Mouse (Mus musculus) MEL (cell line): ENCODE measurements around the gene Nectin4. TPM values are rescaled to one million over a fixed set of nuclear protein-coding genes. Genes with fewer than 3 reads are reported as not detected.

Source experiments
- DNase-seq: peaks from one replicate; pipeline ENCODE4 v3.0.0; 2011; ENCODE audit warnings: low read depth, low spot score
- H3K27ac ChIP-seq: 2 replicates; pipeline ENCODE4 v1.5.1; 2012; ENCODE audit warnings: low read depth, mild to moderate bottlenecking, control low read depth, low read length, moderate library complexity; ENCODE audit not compliant: control insufficient read depth
- H3K27me3 ChIP-seq, 2 experiments: fragments of 150-350 bp in 1 of 2; sonication (generic) in 1 of 2; 2 replicates each; pipeline ENCODE4 v1.6.1; 2012; ENCODE audit warnings: low read length in 2 of 2, mild to moderate bottlenecking in 2 of 2, improper control_type of control experiment in 1 of 2, moderate library complexity in 1 of 2; ENCODE audit not compliant: insufficient read depth in 2 of 2, control insufficient read depth in 1 of 2
- H3K36me3 ChIP-seq, 2 experiments: 2 replicates each; pipeline ENCODE4 v1.6.1; 2012 to 2014; ENCODE audit warnings: low read length in 2 of 2, improper control_type of control experiment in 1 of 2, inconsistent platforms in 1 of 2, mild to moderate bottlenecking in 1 of 2; ENCODE audit not compliant: insufficient read depth in 2 of 2, control insufficient read depth in 1 of 2
- H3K4me1 ChIP-seq, 2 experiments: fragments of 150-350 bp in 1 of 2; sonication (generic) in 1 of 2; 2 replicates each; pipeline ENCODE4 v1.6.1; 2012; ENCODE audit warnings: low read length in 2 of 2, improper control_type of control experiment in 1 of 2, mild to moderate bottlenecking in 1 of 2; ENCODE audit not compliant: insufficient read depth in 2 of 2, control insufficient read depth in 1 of 2
- H3K4me3 ChIP-seq, 2 experiments: fragments of 150-350 bp in 1 of 2; sonication (generic) in 1 of 2; 2 replicates each; pipeline ENCODE4 v1.5.1; 2012; ENCODE audit warnings: low read depth in 2 of 2, low read length in 2 of 2, mild to moderate bottlenecking in 2 of 2, moderate library complexity in 2 of 2, control low read depth in 1 of 2, improper control_type of control experiment in 1 of 2; ENCODE audit not compliant: control insufficient read depth in 1 of 2, insufficient read depth in 1 of 2
- H3K79me2 ChIP-seq: 2 replicates; pipeline ENCODE4 v1.6.1; 2012; ENCODE audit warnings: mild to moderate bottlenecking, low read length, moderate library complexity; ENCODE audit not compliant: control insufficient read depth, poor library complexity, insufficient read depth
- H3K9ac ChIP-seq: 2 replicates; pipeline ENCODE4 v1.6.1; 2012; ENCODE audit warnings: low read depth, mild to moderate bottlenecking, control low read depth, low read length, moderate library complexity; ENCODE audit not compliant: control insufficient read depth, poor library complexity, severe bottlenecking
- H3K9me3 ChIP-seq: fragments of 150-350 bp; sonication (generic); replicated peaks from 2 replicates; pipeline ENCODE4 v1.6.1; 2012; ENCODE audit warnings: mild to moderate bottlenecking, low read length, improper control_type of control experiment, moderate library complexity; ENCODE audit not compliant: insufficient read depth
- BHLHE40 ChIP-seq: IDR thresholded peaks from 2 replicates; pipeline ENCODE4 v1.6.1; 2012; ENCODE audit warnings: low read depth, mild to moderate bottlenecking, inconsistent platforms, low read length, improper control_type of control experiment, borderline replicate concordance
- E2F4 ChIP-seq: IDR thresholded peaks from 2 replicates; pipeline ENCODE4 v1.6.1; 2011; ENCODE audit warnings: low read depth, low read length, improper control_type of control experiment, borderline replicate concordance
- ETS1 ChIP-seq: IDR thresholded peaks from 2 replicates; pipeline ENCODE4 v1.6.1; 2012; ENCODE audit warnings: low read depth, mild to moderate bottlenecking, inconsistent platforms, low read length, improper control_type of control experiment, moderate library complexity
- GATA1 ChIP-seq: IDR thresholded peaks from 2 replicates; pipeline ENCODE4 v1.6.1; 2011; ENCODE audit warnings: low read depth, low read length, improper control_type of control experiment
- KAT2A ChIP-seq: conservative IDR thresholded peaks from 2 replicates; pipeline ENCODE4 v1.6.1; 2012; ENCODE audit warnings: low read depth, low read length, improper control_type of control experiment, inconsistent platforms
- MAX ChIP-seq: IDR thresholded peaks from 2 replicates; pipeline ENCODE4 v1.6.1; 2011; ENCODE audit warnings: low read length, improper control_type of control experiment
- MEF2A ChIP-seq: IDR thresholded peaks from 2 replicates; pipeline ENCODE4 v1.6.1; 2014; ENCODE audit warnings: low read depth, mild to moderate bottlenecking, inconsistent platforms, low read length, improper control_type of control experiment; ENCODE audit not compliant: poor library complexity, insufficient replicate concordance, severe bottlenecking; ENCODE audit errors: extremely low read depth
- MXI1 ChIP-seq: IDR thresholded peaks from 2 replicates; pipeline ENCODE4 v1.6.1; 2011; ENCODE audit warnings: mild to moderate bottlenecking, low read depth, low read length, improper control_type of control experiment
- MYB ChIP-seq: IDR thresholded peaks from 2 replicates; pipeline ENCODE4 v1.6.1; 2011; ENCODE audit warnings: mild to moderate bottlenecking, low read depth, low read length, improper control_type of control experiment
- MYC ChIP-seq: IDR thresholded peaks from 2 replicates; pipeline ENCODE4 v1.6.1; 2011; ENCODE audit warnings: low read depth, mild to moderate bottlenecking, low read length, improper control_type of control experiment, moderate library complexity
- NRF1 ChIP-seq: IDR thresholded peaks from 2 replicates; pipeline ENCODE4 v1.6.1; 2014; ENCODE audit warnings: low read depth, mild to moderate bottlenecking, inconsistent platforms, low read length, improper control_type of control experiment, moderate library complexity; ENCODE audit not compliant: poor library complexity, insufficient read depth, severe bottlenecking
- RCOR1 ChIP-seq: IDR thresholded peaks from 2 replicates; pipeline ENCODE4 v1.6.1; 2012; ENCODE audit warnings: low read depth, mild to moderate bottlenecking, inconsistent platforms, low read length, improper control_type of control experiment
- TAL1 ChIP-seq: IDR thresholded peaks from 2 replicates; pipeline ENCODE4 v1.6.1; 2012; ENCODE audit warnings: mild to moderate bottlenecking, inconsistent platforms, low read length, moderate library complexity, mixed read lengths
- TBP ChIP-seq: IDR thresholded peaks from 2 replicates; pipeline ENCODE4 v1.8.0; 2011; ENCODE audit warnings: low read depth, low read length, improper control_type of control experiment
- TCF12 ChIP-seq: IDR thresholded peaks from 2 replicates; pipeline ENCODE4 v1.6.1; 2014; ENCODE audit warnings: low read depth, mild to moderate bottlenecking, inconsistent platforms, low read length, improper control_type of control experiment, moderate library complexity
- ZNF384 ChIP-seq: IDR thresholded peaks from 2 replicates; pipeline ENCODE4 v1.6.1; 2012; ENCODE audit warnings: low read depth, mild to moderate bottlenecking, inconsistent platforms, low read length, improper control_type of control experiment
- polyA plus RNA-seq, 2 experiments: library from polyadenylated mRNA; stranded (reverse) in 1 of 2; unstranded in 1 of 2; fragments of >175 nt in 1 of 2; fragments of >200 nt in 1 of 2; gene quantifications; 2 replicates each; pipeline versions ENCODE4 v1.2.1 to v1.2.4; 2012; ENCODE audit warnings: low replicate concordance in 2 of 2, low read depth in 1 of 2; ENCODE audit not compliant: insufficient read length in 2 of 2, insufficient read depth in 1 of 2, missing spikeins in 1 of 2
- total RNA-seq: library from RNA; depleted of rRNA; stranded (reverse); fragments of 300-350 nt; gene quantifications from 2 replicates; pipeline ENCODE4 v1.2.3, GENCODE M21; 2012

Nectin4 gene
- total and polyA plus RNA-seq, 3 experiments = 0.04 to 0.15 TPM; not detected in 1

DNA sequence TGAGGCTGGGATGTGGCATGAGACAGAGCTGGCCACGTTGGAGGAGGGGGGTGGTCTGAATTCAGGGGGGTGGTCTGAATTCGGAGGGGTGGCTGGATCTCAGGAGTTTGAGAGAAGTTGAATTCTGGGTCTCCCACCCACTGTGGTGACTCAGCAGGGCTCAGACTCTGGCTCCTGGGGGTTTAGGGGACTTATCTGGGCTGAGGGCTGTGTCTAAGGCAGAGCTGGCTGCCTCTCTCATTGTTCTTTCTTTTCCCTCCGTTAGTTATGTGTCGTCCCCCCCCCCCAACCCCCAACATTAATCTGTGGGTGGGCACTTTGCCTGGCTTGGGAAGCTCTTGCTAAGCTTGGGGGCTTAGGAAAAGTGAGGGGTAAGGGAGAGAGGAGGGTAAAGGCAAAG lies 4.0 kb downstream of the Nectin4 start:
- H3K27me3 ChIP-seq = no peaks in the 10 kb centered on the region
- peak overlapping the region; percentile 18; the same call in 1 of the 2 replicates for H3K27ac ChIP-seq
- H3K36me3 ChIP-seq = peaks cover 0 to 3% of the 10 kb centered on the region in 2 experiments; a peak in 2 of 4 replicates
- no peaks in the 10 kb centered on the region for H3K79me2 ChIP-seq
- no peaks in the 10 kb centered on the region for H3K9me3 ChIP-seq
- peak overlapping the region; percentile 41 to 47; a peak in 3 of 4 replicates for H3K4me3 ChIP-seq
- H3K9ac ChIP-seq = peak overlapping the region; percentile 65
- DNase-seq = peak; percentile 59
- H3K4me1 ChIP-seq = peaks cover 2 to 9% of the 10 kb centered on the region in 2 experiments; a peak in 2 of 4 replicates
- no peak for TF ChIP-seq E2F4
- TF ChIP-seq, all 39 proteins: peak for 0

DNA sequence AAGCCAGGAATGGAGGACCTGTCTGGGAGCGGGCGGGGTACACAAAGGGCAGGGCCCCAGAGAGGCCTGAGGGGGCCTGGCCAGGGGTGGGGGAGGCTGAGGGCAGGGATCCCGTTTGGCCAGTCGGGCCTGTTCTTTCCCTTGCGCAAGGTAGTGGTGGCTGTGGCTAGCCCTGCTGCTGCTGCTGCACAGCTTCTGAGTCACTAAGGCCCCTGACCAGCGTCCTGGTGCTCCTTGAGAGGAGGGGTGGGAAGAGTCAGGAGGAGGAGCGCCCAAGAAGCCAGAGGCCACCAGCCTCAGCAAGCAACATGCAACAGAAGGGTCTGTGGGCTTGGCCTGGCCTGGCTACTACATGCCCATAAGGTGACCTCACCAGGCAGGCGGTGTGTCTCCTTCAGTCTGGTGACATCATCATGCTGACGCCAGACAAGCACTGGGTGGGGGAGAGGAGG lies 5.8 kb downstream of the Nectin4 start:
- no peak for DNase-seq
- H3K4me1 ChIP-seq = peaks cover 2 to 19% of the 10 kb centered on the region in 2 experiments; a peak in 3 of 4 replicates
- no peak overlapping the region for H3K9ac ChIP-seq
- peaks cover 0 to 6% of the 10 kb centered on the region in 2 experiments; a peak in 2 of 4 replicates for H3K36me3 ChIP-seq
- no peak overlapping the region for H3K27ac ChIP-seq
- no peaks in the 10 kb centered on the region for H3K79me2 ChIP-seq
- TF ChIP-seq E2F4 = no peak
- TF ChIP-seq NRF1 = no peak
- no peak for TF ChIP-seq MAX
- TF ChIP-seq GATA1 = no peak
- TF ChIP-seq MXI1 = no peak
- no peak for TF ChIP-seq MYB
- no peak for TF ChIP-seq MEF2A
- TF ChIP-seq MYC = no peak
- TF ChIP-seq TCF12 = no peak
- TF ChIP-seq TAL1 = no peak
- no peak for TF ChIP-seq ETS1
- no peak for TF ChIP-seq RCOR1
- no peak for TF ChIP-seq ZNF384
- no peak for TF ChIP-seq BHLHE40
- TF ChIP-seq TBP = no peak
- TF ChIP-seq KAT2A = no peak
- H3K4me3 ChIP-seq = no peak overlapping the region
- H3K27me3 ChIP-seq = no peaks in the 10 kb centered on the region
- H3K9me3 ChIP-seq = no peaks in the 10 kb centered on the region
